Mouse (Mus musculus) lung, adult 2 months (tissue): ENCODE data around the gene Ctdsp2.

Experiments
- CTCF ChIP-seq: fragments of 200-500 bp; IDR thresholded peaks from 2 replicates; pipeline ENCODE4 v1.5.1; 2011; ENCODE audit warnings: mild to moderate bottlenecking, low read length, control low read depth; ENCODE audit not compliant: insufficient read depth
- POLR2A ChIP-seq: fragments of 200-500 bp; IDR thresholded peaks from 2 replicates; pipeline ENCODE4 v1.6.1; 2011; ENCODE audit warnings: low read depth, mild to moderate bottlenecking, control low read depth, low read length, borderline replicate concordance; ENCODE audit errors: extremely low read depth

DNA sequence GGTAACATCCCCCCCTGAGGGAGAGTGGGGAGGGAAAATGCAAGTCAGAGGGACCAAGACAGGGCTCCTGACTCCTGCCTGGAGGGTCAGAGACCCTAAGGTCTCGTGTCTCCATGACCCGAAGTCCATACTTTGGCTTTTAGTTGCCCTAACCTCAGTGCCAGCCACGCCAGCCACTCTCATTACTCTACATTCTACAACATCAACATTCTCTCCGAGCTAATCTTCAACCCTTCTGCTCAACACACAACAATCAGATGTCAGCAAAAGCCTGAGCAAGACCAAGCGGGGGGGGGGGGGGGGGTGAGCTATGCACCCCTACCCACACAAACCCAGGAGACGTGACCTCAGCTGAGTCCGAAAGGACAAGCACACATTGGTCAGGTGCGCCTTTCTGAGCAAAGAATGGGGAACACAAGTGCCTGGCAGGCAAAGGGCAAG, 54.8 kb downstream of the Ctdsp2 start:
- TF ChIP-seq POLR2A (no peak), CTCF (no peak)
